Mouse (Mus musculus) liver, postnatal 0 days (tissue): Measurements from ENCODE around the gene Nup98.

Experiments used
- CTCF ChIP-seq: sonication (generic); IDR thresholded peaks from 2 replicates; pipeline ENCODE4 v1.5.1; 2016; ENCODE audit warnings: antibody characterized with exemption, low read depth
- EP300 ChIP-seq: IDR thresholded peaks from 2 replicates; pipeline ENCODE4 v1.6.1; 2016; ENCODE audit warnings: antibody characterized with exemption, low read depth, mild to moderate bottlenecking

- no peak for TF ChIP-seq CTCF
- no peak for TF ChIP-seq EP300
Measured at GRCm38 (mm10) chr7:102103555-102103954, 106.4 kb downstream of the Nup98 start.
